Mouse (Mus musculus): ENCODE results near the gene Apba1. TPM values are rescaled to one million over a fixed set of nuclear protein-coding genes. Genes with fewer than 3 reads are reported as not detected.

The Apba1 gene
- total and polyA plus RNA-seq, 2 experiments = 0.16 to 0.18 TPM

GRCm38 (mm10) chr19:23763371-23763770 is 4.7 kb downstream of the Apba1 start:
- H3K27me3 ChIP-seq (ENCODE audit: control insufficient read depth, insufficient read depth, low read length) = peaks cover 4% of the 10 kb centered on the region; the same call in 1 of the 2 replicates

GRCm38 (mm10) chr19:23764051-23764450 is 5.4 kb downstream of the Apba1 start:
- no peak for DNase-seq (ENCODE audit: extremely low read depth, low read depth, low spot score)
- H3K36me3 ChIP-seq (ENCODE audit: control insufficient read depth, insufficient read depth, low read length) = no peaks in the 10 kb centered on the region
- H3K4me1 ChIP-seq (ENCODE audit: control insufficient read depth, insufficient read depth, low read length) = no peaks in the 10 kb centered on the region
- no peak for TF ChIP-seq CTCF (IDR thresholded peaks at IDR 0.05; ENCODE audit: low read depth, low read length)
- no peak for TF ChIP-seq POLR2A (IDR thresholded peaks at IDR 0.05; ENCODE audit: extremely low read depth, insufficient read depth, low read length)
- H3K4me3 ChIP-seq (ENCODE audit: insufficient read depth, low read depth, low read length) = no peak overlapping the region
- H3K9ac ChIP-seq (ENCODE audit: low read depth, low read length) = no peak overlapping the region
- no peaks in the 10 kb centered on the region for H3K27me3 ChIP-seq (ENCODE audit: control insufficient read depth, insufficient read depth, low read length)
- WGBS = 77% methylated on average over 2 of the region's 2 CpGs
- H3K27ac ChIP-seq (replicated peaks; ENCODE audit: insufficient read depth, low read depth, low read length) = no peak overlapping the region
- no peaks in the 10 kb centered on the region for H3K79me2 ChIP-seq (ENCODE audit: control insufficient read depth, insufficient read depth, low read length)

More at GRCm38 (mm10) chr19:23763371-23763770, 4.7 kb downstream of the Apba1 start:
- no peak for TF ChIP-seq CTCF (IDR thresholded peaks at IDR 0.05; ENCODE audit: low read depth, low read length)
- no peak for TF ChIP-seq POLR2A (IDR thresholded peaks at IDR 0.05; ENCODE audit: extremely low read depth, insufficient read depth, low read length)
- WGBS = 81% methylated on average over 6 of the region's 6 CpGs
- no peaks in the 10 kb centered on the region for H3K4me1 ChIP-seq (ENCODE audit: control insufficient read depth, insufficient read depth, low read length)
- H3K36me3 ChIP-seq (ENCODE audit: control insufficient read depth, insufficient read depth, low read length) = no peaks in the 10 kb centered on the region
- H3K4me3 ChIP-seq (ENCODE audit: insufficient read depth, low read depth, low read length) = no peak overlapping the region
- no peak for DNase-seq (ENCODE audit: extremely low read depth, low read depth, low spot score)
- no peak overlapping the region for H3K9ac ChIP-seq (ENCODE audit: low read depth, low read length)
- no peaks in the 10 kb centered on the region for H3K79me2 ChIP-seq (ENCODE audit: control insufficient read depth, insufficient read depth, low read length)
- no peak overlapping the region for H3K27ac ChIP-seq (replicated peaks; ENCODE audit: insufficient read depth, low read depth, low read length)

- H3K27ac ChIP-seq (replicated peaks; ENCODE audit: insufficient read depth, low read depth, low read length) = no peak overlapping the region
- H3K79me2 ChIP-seq (ENCODE audit: control insufficient read depth, insufficient read depth, low read length) = no peaks in the 10 kb centered on the region
- no peaks in the 10 kb centered on the region for H3K4me1 ChIP-seq (ENCODE audit: control insufficient read depth, insufficient read depth, low read length)
- no peaks in the 10 kb centered on the region for H3K36me3 ChIP-seq (ENCODE audit: control insufficient read depth, insufficient read depth, low read length)
- no peak overlapping the region for H3K9ac ChIP-seq (ENCODE audit: low read depth, low read length)
- H3K27me3 ChIP-seq (ENCODE audit: control insufficient read depth, insufficient read depth, low read length) = no peaks in the 10 kb centered on the region
- TF ChIP-seq POLR2A (IDR thresholded peaks at IDR 0.05; ENCODE audit: extremely low read depth, insufficient read depth, low read length) (no peak), CTCF (IDR thresholded peaks at IDR 0.05; ENCODE audit: low read depth, low read length) (no peak)
- 67% methylated on average over 5 of the region's 5 CpGs for WGBS
- no peak for DNase-seq (ENCODE audit: extremely low read depth, low read depth, low spot score)
- no peak overlapping the region for H3K4me3 ChIP-seq (ENCODE audit: insufficient read depth, low read depth, low read length)
These were observed 10.2 kb downstream of the Apba1 start for GRCm38 (mm10) chr19:23768864-23769263.

GRCm38 (mm10) chr19:23770494-23771423 is 12.1 kb downstream of the Apba1 start:
- Histone ChIP-seq H3K36me3 (ENCODE audit: control insufficient read depth, insufficient read depth, low read length) (no peaks in the 10 kb centered on the region), H3K27ac (replicated peaks; ENCODE audit: insufficient read depth, low read depth, low read length) (no peak overlapping the region), H3K79me2 (ENCODE audit: control insufficient read depth, insufficient read depth, low read length) (no peaks in the 10 kb centered on the region), H3K4me3 (ENCODE audit: insufficient read depth, low read depth, low read length) (no peak overlapping the region), H3K27me3 (ENCODE audit: control insufficient read depth, insufficient read depth, low read length) (no peaks in the 10 kb centered on the region), H3K9ac (ENCODE audit: low read depth, low read length) (no peak overlapping the region), H3K4me1 (ENCODE audit: control insufficient read depth, insufficient read depth, low read length) (no peaks in the 10 kb centered on the region)
- no peak for DNase-seq (ENCODE audit: extremely low read depth, low read depth, low spot score)
- 81% methylated on average over 10 of the region's 10 CpGs for WGBS
- no peak for TF ChIP-seq POLR2A (IDR thresholded peaks at IDR 0.05; ENCODE audit: extremely low read depth, insufficient read depth, low read length)
- no peak for TF ChIP-seq CTCF (IDR thresholded peaks at IDR 0.05; ENCODE audit: low read depth, low read length)

GRCm38 (mm10) chr19:23771971-23772370 is 13.3 kb downstream of the Apba1 start:
- no peaks in the 10 kb centered on the region for H3K4me1 ChIP-seq (ENCODE audit: control insufficient read depth, insufficient read depth, low read length)
- DNase-seq (ENCODE audit: extremely low read depth, low read depth, low spot score) = no peak
- TF ChIP-seq POLR2A (IDR thresholded peaks at IDR 0.05; ENCODE audit: extremely low read depth, insufficient read depth, low read length) = no peak
- peak; percentile 58 for TF ChIP-seq CTCF (IDR thresholded peaks at IDR 0.05; ENCODE audit: low read depth, low read length)
- H3K27me3 ChIP-seq (ENCODE audit: control insufficient read depth, insufficient read depth, low read length) = no peaks in the 10 kb centered on the region
- H3K9ac ChIP-seq (ENCODE audit: low read depth, low read length) = no peak overlapping the region
- no peak overlapping the region for H3K27ac ChIP-seq (replicated peaks; ENCODE audit: insufficient read depth, low read depth, low read length)
- no peak overlapping the region for H3K4me3 ChIP-seq (ENCODE audit: insufficient read depth, low read depth, low read length)
- no peaks in the 10 kb centered on the region for H3K36me3 ChIP-seq (ENCODE audit: control insufficient read depth, insufficient read depth, low read length)
- H3K79me2 ChIP-seq (ENCODE audit: control insufficient read depth, insufficient read depth, low read length) = no peaks in the 10 kb centered on the region
- WGBS = 75% methylated on average over 7 of the region's 7 CpGs

GRCm38 (mm10) chr19:23775356-23775755 is 16.7 kb downstream of the Apba1 start:
- H3K27me3 ChIP-seq (ENCODE audit: control insufficient read depth, insufficient read depth, low read length) = no peaks in the 10 kb centered on the region; the same call in 1 of the 2 replicates
- H3K27ac ChIP-seq (replicated peaks; ENCODE audit: insufficient read depth, low read depth, low read length) = no peak overlapping the region
- 86% methylated on average over 6 of the region's 6 CpGs for WGBS
- no peak for DNase-seq (ENCODE audit: extremely low read depth, low read depth, low spot score)
- no peak overlapping the region for H3K9ac ChIP-seq (ENCODE audit: low read depth, low read length)
- TF ChIP-seq POLR2A (IDR thresholded peaks at IDR 0.05; ENCODE audit: extremely low read depth, insufficient read depth, low read length) (no peak), CTCF (IDR thresholded peaks at IDR 0.05; ENCODE audit: low read depth, low read length) (no peak)
- no peaks in the 10 kb centered on the region for H3K36me3 ChIP-seq (ENCODE audit: control insufficient read depth, insufficient read depth, low read length)
- no peak overlapping the region for H3K4me3 ChIP-seq (ENCODE audit: insufficient read depth, low read depth, low read length)
- H3K4me1 ChIP-seq (ENCODE audit: control insufficient read depth, insufficient read depth, low read length) = no peaks in the 10 kb centered on the region
- H3K79me2 ChIP-seq (ENCODE audit: control insufficient read depth, insufficient read depth, low read length) = no peaks in the 10 kb centered on the region

Data from liver, adult 2 months (tissue).